Mouse (Mus musculus) layer of hippocampus, postnatal 25 days (tissue): ENCODE measurements at regions not wholly inside any gene's neighbourhood (a gene's known extent, or its start where the extent isn't known, plus 50 kb on each side); places are given as distances from the start of the nearest gene placed in this dataset.

Experiments
- DNase-seq, 2 experiments: peaks; one replicate each; pipeline ENCODE4 v3.0.0; 2022; ENCODE audit warnings: mixed read lengths in 2 of 2, low spot score in 1 of 2; ENCODE audit errors: extremely low spot score in 1 of 2

GRCm38 (mm10) chr6:117489761-117490396 lies 321.5 kb downstream of the Cxcl12 start:
- DNase-seq, result no peak

- DNase-seq, result no peak
Observed at GRCm38 (mm10) chr6:117494971-117495370, 326.6 kb downstream of the Cxcl12 start.

- no peak for DNase-seq
Observed at GRCm38 (mm10) chr6:117497337-117497736, 329.0 kb downstream of the Cxcl12 start.

- no peak for DNase-seq
Observed at GRCm38 (mm10) chr6:117497904-117498303, 329.6 kb downstream of the Cxcl12 start.

GRCm38 (mm10) chr6:117502346-117502745 lies 334.0 kb downstream of the Cxcl12 start:
- no peak for DNase-seq

GRCm38 (mm10) chr6:117504771-117505170 lies 336.2 kb upstream of the Zfp637 start:
- no peak for DNase-seq

GRCm38 (mm10) chr6:117505431-117505830 lies 335.5 kb upstream of the Zfp637 start:
- DNase-seq, result no peak

GRCm38 (mm10) chr6:117506619-117507018 lies 334.4 kb upstream of the Zfp637 start:
- no peak for DNase-seq

GRCm38 (mm10) chr6:117508860-117509259 lies 332.1 kb upstream of the Zfp637 start:
- no peak for DNase-seq

- DNase-seq, result no peak
Observed at GRCm38 (mm10) chr6:117510026-117510425, 331.0 kb upstream of the Zfp637 start.

GRCm38 (mm10) chr6:117514831-117515230 lies 326.1 kb upstream of the Zfp637 start:
- DNase-seq, result no peak

- DNase-seq, result no peak
Observed at GRCm38 (mm10) chr6:117516906-117517305, 324.1 kb upstream of the Zfp637 start.

GRCm38 (mm10) chr6:117518939-117519338 lies 322.0 kb upstream of the Zfp637 start:
- no peak for DNase-seq

GRCm38 (mm10) chr6:117519466-117519865 lies 321.5 kb upstream of the Zfp637 start:
- no peak for DNase-seq

- no peak for DNase-seq
Observed at GRCm38 (mm10) chr6:117526161-117526935, 314.6 kb upstream of the Zfp637 start.

- DNase-seq, result no peak
Observed at GRCm38 (mm10) chr6:117527526-117527925, 313.5 kb upstream of the Zfp637 start.

- no peak for DNase-seq
Observed at GRCm38 (mm10) chr6:117534149-117534548, 306.8 kb upstream of the Zfp637 start.

- DNase-seq, result no peak
Observed at GRCm38 (mm10) chr6:117534991-117535390, 306.0 kb upstream of the Zfp637 start.

- no peak for DNase-seq
Observed at GRCm38 (mm10) chr6:117536084-117536483, 304.9 kb upstream of the Zfp637 start.

GRCm38 (mm10) chr6:117542431-117542830 lies 298.5 kb upstream of the Zfp637 start:
- no peak for DNase-seq

GRCm38 (mm10) chr6:117544276-117545196 lies 296.4 kb upstream of the Zfp637 start:
- no peak for DNase-seq
